Mouse (Mus musculus): ENCODE measurements around the gene Ank3. TPM values are rescaled to one million over a fixed set of nuclear protein-coding genes. Genes with fewer than 3 reads are reported as not detected.

Gene Ank3
- polyA plus RNA-seq, 1 experiment from 2014 or later, result 10.0 TPM

DNA sequence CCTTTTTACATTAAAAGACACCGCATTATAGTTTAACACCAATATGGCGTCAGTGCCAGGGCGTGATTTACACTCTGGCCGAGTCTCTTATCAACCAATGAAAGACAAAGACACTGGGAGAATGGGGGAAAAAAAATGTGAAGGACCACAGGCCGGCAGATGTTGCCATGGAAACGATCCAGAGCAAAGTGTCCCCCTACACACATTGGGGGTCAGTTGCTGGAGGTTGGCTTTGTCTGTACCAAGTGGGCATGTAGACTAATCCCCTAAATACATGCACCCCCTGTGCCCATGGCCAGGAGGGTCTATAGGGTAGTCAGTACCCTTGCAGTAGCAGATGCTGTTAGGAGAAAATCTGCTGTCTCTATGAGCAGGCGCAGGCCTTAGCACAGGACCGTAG lies 547.3 kb downstream of the Ank3 start:
- no peaks in the 10 kb centered on the region for H3K9me3 ChIP-seq (replicated peaks)
- WGBS (ENCODE audit: insufficient replicate concordance), result 72% methylated on average over 8 of the region's 8 CpGs
- no peak overlapping the region for H3K4me2 ChIP-seq
- ATAC-seq, result no peak
- no peaks in the 10 kb centered on the region for H3K27me3 ChIP-seq (replicated peaks)
- H3K4me3 ChIP-seq, result no peak overlapping the region
- H3K9ac ChIP-seq, result no peak overlapping the region
- no peaks in the 10 kb centered on the region for H3K36me3 ChIP-seq
- no peak overlapping the region for H3K27ac ChIP-seq
- H3K4me1 ChIP-seq, result no peaks in the 10 kb centered on the region

DNA sequence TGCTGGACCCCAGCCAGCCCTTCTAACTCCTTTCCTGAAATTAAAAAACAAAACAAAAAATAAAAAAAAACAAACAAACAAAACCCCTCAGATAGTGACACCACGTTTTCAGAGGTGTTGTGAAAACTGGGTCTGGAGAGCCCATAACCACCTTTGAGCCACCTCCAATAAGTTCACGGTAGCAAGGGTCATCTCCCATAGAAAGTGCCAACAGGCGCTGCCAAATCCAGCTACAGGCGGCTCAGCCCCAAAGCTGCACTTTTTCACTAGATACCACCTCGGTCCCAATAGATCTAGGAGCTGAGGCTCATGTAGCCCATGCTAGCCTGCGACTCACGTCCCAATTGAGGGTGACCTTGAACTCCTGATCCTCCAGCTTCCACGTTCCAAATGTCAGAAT lies 547.7 kb downstream of the Ank3 start:
- Histone ChIP-seq H3K27me3 (replicated peaks) (no peaks in the 10 kb centered on the region), H3K4me2 (no peak overlapping the region), H3K4me1 (no peaks in the 10 kb centered on the region), H3K4me3 (no peak overlapping the region), H3K9ac (no peak overlapping the region), H3K36me3 (no peaks in the 10 kb centered on the region), H3K9me3 (replicated peaks) (no peaks in the 10 kb centered on the region), H3K27ac (no peak overlapping the region)
- no peak for ATAC-seq
- WGBS (ENCODE audit: insufficient replicate concordance), result 66% methylated on average over 8 of the region's 8 CpGs

DNA sequence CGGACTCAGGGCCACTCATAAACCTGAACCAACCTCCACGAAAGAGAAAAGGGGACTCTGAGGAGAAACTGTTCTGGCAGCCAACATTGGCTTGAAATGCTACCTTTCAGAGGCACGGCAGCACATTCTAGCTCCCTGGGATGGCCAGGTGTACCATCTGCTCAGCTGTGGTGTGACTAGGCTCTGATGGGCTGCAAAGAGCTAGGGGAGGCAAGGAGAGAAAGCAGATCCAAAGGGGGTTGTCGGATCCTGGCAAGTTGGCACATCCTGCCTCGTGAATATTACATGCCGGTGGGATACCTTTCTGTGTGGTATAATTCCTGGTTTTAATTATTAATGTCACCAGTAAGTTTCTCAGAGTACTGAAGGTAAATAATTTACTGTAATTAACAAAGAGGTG lies 548.5 kb downstream of the Ank3 start:
- H3K9ac ChIP-seq, result no peak overlapping the region
- H3K9me3 ChIP-seq (replicated peaks), result no peaks in the 10 kb centered on the region
- no peaks in the 10 kb centered on the region for H3K27me3 ChIP-seq (replicated peaks)
- no peak for ATAC-seq
- no peak overlapping the region for H3K4me2 ChIP-seq
- H3K4me1 ChIP-seq, result no peaks in the 10 kb centered on the region
- H3K27ac ChIP-seq, result no peak overlapping the region
- H3K36me3 ChIP-seq, result no peaks in the 10 kb centered on the region
- WGBS (ENCODE audit: insufficient replicate concordance), result 74% methylated on average over 6 of the region's 6 CpGs
- no peak overlapping the region for H3K4me3 ChIP-seq

DNA sequence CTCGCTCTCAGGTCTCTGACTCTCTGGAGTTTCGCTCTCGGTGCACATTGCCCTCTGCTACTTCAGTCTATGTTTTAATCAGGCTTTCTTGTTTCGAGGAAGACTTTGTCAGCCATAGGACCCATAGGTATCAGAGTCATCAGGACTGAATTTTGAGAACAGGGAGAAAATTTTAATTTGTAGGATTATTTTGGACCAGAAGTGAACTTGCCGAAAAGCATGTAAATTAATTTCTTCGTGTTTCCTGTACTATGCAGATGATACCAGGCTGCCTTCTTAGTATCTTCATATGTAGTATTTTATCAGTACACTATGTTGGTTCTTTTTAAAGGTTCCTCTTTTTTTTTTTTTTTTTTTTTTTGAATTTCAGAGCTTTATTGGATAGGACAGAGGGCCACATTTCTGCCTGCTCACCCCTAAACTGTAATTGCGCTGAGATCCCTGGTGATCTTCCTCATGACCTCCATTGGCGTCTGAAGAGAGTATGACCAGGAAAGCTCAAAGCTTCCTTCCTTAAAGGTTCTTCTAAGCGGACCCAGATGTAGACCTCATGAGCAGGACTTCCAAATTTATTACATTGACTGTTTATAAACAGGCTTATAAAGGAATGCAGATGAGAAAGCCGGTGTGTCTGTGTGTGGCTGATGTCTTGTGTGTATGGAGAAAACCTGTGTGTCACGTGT lies 551.8 kb downstream of the Ank3 start:
- 80% methylated on average over 11 of the region's 11 CpGs for WGBS (ENCODE audit: insufficient replicate concordance)
- Histone ChIP-seq H3K9ac (no peak overlapping the region), H3K27me3 (replicated peaks) (no peaks in the 10 kb centered on the region), H3K4me3 (no peak overlapping the region), H3K9me3 (replicated peaks) (no peaks in the 10 kb centered on the region), H3K36me3 (no peaks in the 10 kb centered on the region), H3K4me2 (no peak overlapping the region), H3K4me1 (no peaks in the 10 kb centered on the region), H3K27ac (no peak overlapping the region)
- ATAC-seq, result no peak

DNA sequence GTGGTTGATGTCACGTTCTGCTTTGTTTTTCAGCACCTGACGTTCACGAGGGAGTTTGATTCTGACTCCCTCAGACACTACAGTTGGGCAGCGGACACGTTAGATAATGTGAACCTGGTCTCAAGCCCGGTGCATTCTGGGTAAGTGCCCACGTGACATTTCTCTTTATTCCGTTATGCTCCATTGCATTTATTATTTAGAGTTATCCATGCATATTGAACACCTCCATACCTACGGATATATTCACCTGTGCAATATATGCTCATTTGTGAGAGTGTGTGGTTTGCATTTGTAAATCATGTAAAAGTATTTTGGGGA lies 552.3 kb downstream of the Ank3 start:
- Histone ChIP-seq H3K4me2 (no peak overlapping the region), H3K27me3 (replicated peaks) (no peaks in the 10 kb centered on the region), H3K27ac (no peak overlapping the region), H3K9ac (no peak overlapping the region), H3K4me3 (no peak overlapping the region), H3K4me1 (no peaks in the 10 kb centered on the region), H3K36me3 (no peaks in the 10 kb centered on the region), H3K9me3 (replicated peaks) (no peaks in the 10 kb centered on the region)
- no peak for ATAC-seq
- WGBS (ENCODE audit: insufficient replicate concordance), result 78% methylated on average over 9 of the region's 9 CpGs

DNA sequence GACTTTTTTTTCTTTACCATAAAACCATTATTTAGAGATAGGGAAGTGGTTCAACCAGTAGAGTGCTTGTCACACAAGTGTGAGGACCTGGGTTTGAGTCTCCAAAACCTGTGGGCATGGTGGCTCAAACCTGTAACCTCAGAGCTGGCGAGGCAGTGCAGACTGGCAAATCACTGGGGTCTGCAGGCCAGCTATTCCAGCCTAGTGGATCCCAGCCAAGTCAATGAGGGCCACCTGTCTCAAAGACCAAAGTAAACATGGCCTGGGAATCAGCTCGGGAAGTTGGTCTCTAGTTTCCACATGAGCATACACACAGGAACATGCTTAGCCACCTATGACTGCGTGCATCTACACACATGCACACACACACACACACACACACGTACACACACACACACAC lies 552.9 kb downstream of the Ank3 start:
- Histone ChIP-seq H3K27ac (no peak overlapping the region), H3K4me2 (no peak overlapping the region), H3K36me3 (no peaks in the 10 kb centered on the region), H3K4me1 (no peaks in the 10 kb centered on the region), H3K4me3 (no peak overlapping the region), H3K27me3 (replicated peaks) (no peaks in the 10 kb centered on the region), H3K9me3 (replicated peaks) (no peaks in the 10 kb centered on the region), H3K9ac (no peak overlapping the region)
- ATAC-seq, result no peak
- WGBS (ENCODE audit: insufficient replicate concordance), result 65% methylated on average over 4 of the region's 4 CpGs

DNA sequence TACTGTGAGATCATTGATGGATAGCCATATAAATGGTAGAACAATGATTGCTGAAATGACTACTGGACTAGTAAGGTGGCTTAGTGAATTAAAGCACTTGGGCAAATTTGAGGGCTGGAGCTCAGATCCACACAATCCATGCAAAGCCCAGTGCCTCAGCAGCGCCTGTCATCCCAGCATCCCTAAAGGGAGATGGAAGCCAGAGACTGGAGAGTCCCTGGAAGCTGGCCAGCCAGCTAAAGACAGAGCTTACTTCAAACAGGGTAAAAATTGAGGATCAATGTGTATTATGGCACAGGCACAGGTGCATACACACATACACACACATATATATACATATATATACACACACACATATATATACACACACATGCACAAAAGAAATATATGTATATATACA lies 553.7 kb downstream of the Ank3 start:
- H3K27ac ChIP-seq, result no peak overlapping the region
- H3K9me3 ChIP-seq (replicated peaks), result no peaks in the 10 kb centered on the region
- H3K4me1 ChIP-seq, result no peaks in the 10 kb centered on the region
- no peaks in the 10 kb centered on the region for H3K27me3 ChIP-seq (replicated peaks)
- 81% methylated on average over 1 of the region's 1 CpGs for WGBS (ENCODE audit: insufficient replicate concordance)
- ATAC-seq, result no peak
- H3K36me3 ChIP-seq, result no peaks in the 10 kb centered on the region
- H3K4me2 ChIP-seq, result no peak overlapping the region
- no peak overlapping the region for H3K4me3 ChIP-seq
- no peak overlapping the region for H3K9ac ChIP-seq

DNA sequence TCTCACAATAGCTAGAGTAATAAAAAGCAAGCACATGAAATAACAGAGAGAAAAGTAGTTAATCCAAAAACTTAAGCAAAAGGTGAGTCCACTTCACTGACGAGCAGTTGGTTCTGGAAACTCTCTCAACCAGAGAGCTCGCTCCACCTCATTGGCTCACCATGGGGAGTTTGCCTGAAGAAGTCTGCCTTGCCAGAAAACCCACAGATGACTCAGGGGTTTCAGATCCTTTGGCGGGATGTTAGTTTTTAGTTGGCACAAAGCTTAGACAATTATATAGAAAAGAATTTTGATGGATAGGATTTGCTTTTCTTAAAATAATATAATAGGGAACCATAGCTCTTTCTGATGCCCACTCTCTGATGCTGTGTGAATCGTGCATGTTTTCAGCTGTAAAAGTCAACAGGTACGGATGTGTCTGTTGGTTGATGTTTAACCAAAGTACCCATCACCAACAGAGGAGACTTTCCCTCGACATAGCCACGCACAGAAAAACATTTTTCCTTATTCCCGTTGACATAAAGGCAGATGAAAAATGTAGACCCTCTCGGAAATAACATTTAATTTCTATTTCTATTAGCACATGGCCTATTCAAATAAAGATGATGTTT lies 556.2 kb downstream of the Ank3 start:
- no peak overlapping the region for H3K4me2 ChIP-seq
- no peak overlapping the region for H3K27ac ChIP-seq
- 65% methylated on average over 9 of the region's 9 CpGs for WGBS (ENCODE audit: insufficient replicate concordance)
- no peaks in the 10 kb centered on the region for H3K27me3 ChIP-seq (replicated peaks)
- H3K4me1 ChIP-seq, result no peaks in the 10 kb centered on the region
- no peak overlapping the region for H3K4me3 ChIP-seq
- no peaks in the 10 kb centered on the region for H3K9me3 ChIP-seq (replicated peaks)
- H3K9ac ChIP-seq, result no peak overlapping the region
- ATAC-seq, result no peak
- no peaks in the 10 kb centered on the region for H3K36me3 ChIP-seq

DNA sequence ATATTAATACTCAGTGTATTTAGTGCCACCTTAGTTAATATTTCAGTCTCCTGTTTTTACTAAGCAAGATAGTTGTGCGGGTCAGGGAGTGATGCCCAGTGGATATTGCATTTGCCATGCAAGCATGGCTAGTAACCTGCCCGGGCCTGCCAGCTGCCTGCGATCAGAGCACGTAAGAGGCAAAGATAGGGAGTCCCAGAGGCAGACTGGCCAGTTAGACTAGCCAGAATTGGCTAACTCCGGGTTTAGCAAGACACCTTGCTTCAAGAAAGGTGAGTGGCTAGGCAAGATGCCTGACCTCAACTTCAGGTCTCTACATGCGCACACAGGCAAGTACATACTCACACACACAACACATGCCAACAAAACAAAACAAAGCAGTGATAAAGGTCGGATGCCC lies 563.7 kb downstream of the Ank3 start:
- no peak for ATAC-seq
- 79% methylated on average over 7 of the region's 7 CpGs for WGBS (ENCODE audit: insufficient replicate concordance)
- Histone ChIP-seq H3K4me1 (peaks cover 7% of the 10 kb centered on the region), H3K4me3 (no peak overlapping the region), H3K9me3 (replicated peaks) (no peaks in the 10 kb centered on the region), H3K4me2 (no peak overlapping the region), H3K27ac (no peak overlapping the region), H3K9ac (no peak overlapping the region), H3K27me3 (replicated peaks) (no peaks in the 10 kb centered on the region), H3K36me3 (no peaks in the 10 kb centered on the region)

DNA sequence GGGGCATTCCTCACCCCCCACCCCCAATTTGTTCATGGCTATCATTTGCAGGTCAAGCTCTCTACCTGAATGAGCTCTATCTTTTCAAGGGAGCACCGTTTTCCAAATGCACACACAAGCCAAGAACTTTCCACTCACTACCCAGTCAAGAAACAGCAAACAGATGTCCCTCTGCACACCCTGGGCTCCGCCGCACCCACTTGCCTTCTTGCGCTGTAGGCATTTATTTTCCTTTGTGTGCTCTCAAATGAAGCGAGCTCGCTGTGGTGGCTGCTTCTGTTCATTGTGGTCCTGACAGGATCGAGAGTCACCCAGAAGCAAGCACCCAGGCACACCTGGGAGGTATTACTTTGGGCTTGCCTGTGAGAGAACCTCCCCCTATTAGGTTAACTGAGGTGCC lies 564.4 kb downstream of the Ank3 start:
- ATAC-seq, result no peak

DNA sequence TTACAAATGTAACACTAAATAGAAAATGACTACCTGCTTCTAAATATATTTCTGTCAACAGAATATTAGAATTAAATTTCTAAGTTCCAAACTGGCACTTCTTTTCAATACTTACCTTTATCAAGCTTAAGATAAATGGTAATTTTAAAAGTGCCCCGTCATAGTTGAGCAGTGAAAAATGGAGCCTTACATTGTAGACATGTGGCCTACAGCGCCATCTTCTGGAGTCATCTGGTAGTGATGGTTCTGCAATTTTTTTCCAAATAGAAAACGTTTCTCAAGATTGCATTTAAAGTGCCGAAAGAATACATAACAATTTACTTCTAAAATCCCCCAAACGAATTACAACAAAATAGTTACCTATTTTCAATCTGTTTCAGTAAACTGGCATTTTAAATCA lies 566.0 kb downstream of the Ank3 start:
- Histone ChIP-seq H3K27me3 (replicated peaks) (no peaks in the 10 kb centered on the region), H3K9ac (no peak overlapping the region), H3K9me3 (replicated peaks) (no peaks in the 10 kb centered on the region), H3K4me3 (no peak overlapping the region), H3K27ac (no peak overlapping the region), H3K4me2 (no peak overlapping the region), H3K36me3 (no peaks in the 10 kb centered on the region), H3K4me1 (peaks cover 17% of the 10 kb centered on the region)
- 7% methylated on average over 5 of the region's 5 CpGs for WGBS (ENCODE audit: insufficient replicate concordance)
- ATAC-seq, result no peak

More for the DNA sequence above, 564.4 kb downstream of the Ank3 start:
- Histone ChIP-seq H3K9ac (no peak overlapping the region), H3K36me3 (no peaks in the 10 kb centered on the region), H3K9me3 (replicated peaks) (no peaks in the 10 kb centered on the region), H3K4me2 (no peak overlapping the region), H3K27ac (no peak overlapping the region), H3K27me3 (replicated peaks) (no peaks in the 10 kb centered on the region), H3K4me3 (no peak overlapping the region), H3K4me1 (peaks cover 12% of the 10 kb centered on the region)
- 83% methylated on average over 7 of the region's 7 CpGs for WGBS (ENCODE audit: insufficient replicate concordance)

DNA sequence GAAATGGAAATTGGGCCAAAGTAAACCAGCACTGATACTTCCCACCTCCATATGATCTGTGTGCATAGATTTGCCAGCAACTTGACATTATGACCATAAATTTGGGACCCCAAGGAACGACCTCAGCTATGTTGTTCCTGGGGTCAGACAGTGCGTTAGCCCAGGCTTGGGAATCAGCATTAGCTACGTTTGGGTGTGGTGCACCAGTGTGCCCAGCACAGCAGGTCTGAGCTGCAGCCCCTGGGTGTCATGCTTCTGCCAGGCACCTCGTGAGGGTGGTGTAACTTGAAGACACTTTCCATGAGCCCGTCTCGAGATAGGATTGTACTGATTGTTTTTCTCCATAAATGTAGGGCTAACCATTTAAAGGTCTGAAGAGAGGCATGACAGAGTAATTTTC lies 566.5 kb downstream of the Ank3 start:
- no peak overlapping the region for H3K9ac ChIP-seq
- H3K4me2 ChIP-seq, result no peak overlapping the region
- no peak overlapping the region for H3K27ac ChIP-seq
- peaks cover 17% of the 10 kb centered on the region for H3K4me1 ChIP-seq
- H3K27me3 ChIP-seq (replicated peaks), result no peaks in the 10 kb centered on the region
- no peaks in the 10 kb centered on the region for H3K9me3 ChIP-seq (replicated peaks)
- 71% methylated on average over 6 of the region's 6 CpGs for WGBS (ENCODE audit: insufficient replicate concordance)
- no peaks in the 10 kb centered on the region for H3K36me3 ChIP-seq
- no peak for ATAC-seq
- no peak overlapping the region for H3K4me3 ChIP-seq

DNA sequence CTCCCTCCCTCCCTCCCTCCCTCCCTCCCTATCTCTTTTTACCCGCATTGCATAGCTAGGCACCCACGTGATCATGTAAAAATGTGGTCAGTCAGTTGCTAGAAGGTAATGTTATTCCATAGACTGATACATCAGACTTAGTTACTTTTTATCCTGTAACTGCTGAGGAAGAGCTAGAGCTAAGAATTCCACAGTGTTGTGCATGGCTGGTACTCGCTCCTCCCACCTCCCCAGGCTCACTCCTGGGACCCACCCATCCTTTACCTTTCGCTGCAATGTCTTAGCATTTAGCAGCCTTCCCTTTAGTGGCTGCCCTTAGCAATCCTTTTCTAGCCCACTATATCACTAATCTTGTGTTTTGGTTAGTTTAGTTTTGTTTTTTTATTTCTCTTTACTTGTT lies 569.4 kb downstream of the Ank3 start:
- H3K36me3 ChIP-seq, result no peaks in the 10 kb centered on the region
- H3K27me3 ChIP-seq (replicated peaks), result no peaks in the 10 kb centered on the region
- H3K27ac ChIP-seq, result no peak overlapping the region
- peaks cover 17% of the 10 kb centered on the region for H3K4me1 ChIP-seq
- H3K9ac ChIP-seq, result no peak overlapping the region
- H3K4me2 ChIP-seq, result no peak overlapping the region
- WGBS (ENCODE audit: insufficient replicate concordance), result 63% methylated on average over 3 of the region's 4 CpGs
- H3K9me3 ChIP-seq (replicated peaks), result no peaks in the 10 kb centered on the region
- no peak overlapping the region for H3K4me3 ChIP-seq
- no peak for ATAC-seq
